8 mouse cellular contexts compared by ENCODE assay signal in the genomic region with DNA sequence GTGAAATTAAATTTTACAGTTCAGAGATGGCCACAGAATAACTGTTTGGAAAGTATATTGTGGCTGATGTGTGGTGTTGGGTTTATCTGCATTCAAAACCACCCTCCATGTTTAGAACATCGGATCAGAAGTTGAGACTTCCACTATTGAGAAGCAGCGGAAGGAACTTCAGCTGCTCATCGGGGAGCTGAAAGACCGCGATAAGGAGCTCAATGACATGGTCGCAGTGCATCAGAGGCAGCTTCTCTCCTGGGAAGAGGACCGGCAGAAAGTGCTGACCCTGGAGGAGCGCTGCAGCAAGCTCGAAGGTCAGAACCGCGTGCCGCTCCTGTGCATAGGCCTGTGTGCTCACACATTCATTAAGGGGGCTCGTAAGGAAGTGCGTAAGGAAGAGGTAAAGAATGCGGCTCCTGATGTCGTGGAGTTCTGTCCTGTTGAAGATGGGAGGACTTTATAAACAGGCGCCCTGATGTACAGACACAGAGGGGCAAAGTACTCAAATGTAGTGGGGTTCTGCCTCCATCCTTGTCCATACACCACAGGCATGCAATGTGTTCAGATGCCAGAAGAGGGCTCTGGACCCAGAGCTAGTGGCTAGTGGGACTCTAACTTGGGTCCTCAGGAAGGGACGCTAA. TPM values are rescaled to one million over a fixed set of nuclear protein-coding genes. Genes with fewer than 3 reads are reported as not detected.
A peak's percentile ranks its signal among the peaks of the same experiment; 100 is the strongest.
DNase-seq lines count a peak whose midpoint lies in the region; ATAC-seq and TF ChIP-seq lines count a peak whose summit lies in the region.

No protein-coding gene starts in this region.

- WGBS in intestine, postnatal 0 days: 35% methylated on average over 18 of the region's 18 CpGs
- 33% methylated on average over 18 of the region's 18 CpGs for WGBS in intestine, embryonic 15.5 days
- 43% methylated on average over 18 of the region's 18 CpGs for WGBS in limb, embryonic 10.5 days

- no peak overlapping the region for H3K4me2 ChIP-seq in intestine, postnatal 0 days (replicated peaks; ENCODE audit: low read depth)
- no peak overlapping the region for H3K4me2 ChIP-seq in intestine, embryonic 15.5 days (replicated peaks)

- DNase-seq in ES-CJ7 (ENCODE audit: low read depth, low spot score): peak; percentile 83
- peak; percentile 52 for DNase-seq in c-Kit-positive CD71-positive TER-119-negative erythroid progenitor cells, embryonic 14.5 days (ENCODE audit: low read depth)
- DNase-seq in limb, embryonic 10.5 days (ENCODE audit: low spot score): peak; percentile 46
- no peak for DNase-seq in frontal cortex, postnatal 25 days (ENCODE audit: low spot score in 2 of 2)
- DNase-seq in layer of hippocampus, postnatal 25 days (ENCODE audit: extremely low spot score in 1 of 2, low spot score in 1 of 2): no peak
- no peak for DNase-seq in layer of hippocampus, adult 8-10 months (ENCODE audit: low spot score in 2 of 2)

- peaks cover 3% of the 10 kb centered on the region; the same call in 1 of the 2 replicates for H3K4me1 ChIP-seq in intestine, postnatal 0 days (replicated peaks; ENCODE audit: control insufficient read depth, insufficient read depth, low read length)
- H3K4me1 ChIP-seq in intestine, embryonic 15.5 days (replicated peaks): peaks cover 2% of the 10 kb centered on the region; the same call in 1 of the 2 replicates
- peaks cover 7% of the 10 kb centered on the region; the same call in 1 of the 2 replicates for H3K4me1 ChIP-seq in limb, embryonic 10.5 days

- no peaks in the 10 kb centered on the region for H3K27me3 ChIP-seq in intestine, postnatal 0 days (replicated peaks; ENCODE audit: control insufficient read depth, insufficient read depth, low read length)
- no peaks in the 10 kb centered on the region for H3K27me3 ChIP-seq in intestine, embryonic 15.5 days (replicated peaks)
- no peaks in the 10 kb centered on the region for H3K27me3 ChIP-seq in limb, embryonic 10.5 days (ENCODE audit: low read depth, poor library complexity, severe bottlenecking)

- no peaks in the 10 kb centered on the region for H3K9me3 ChIP-seq in intestine, postnatal 0 days (ENCODE audit: control insufficient read depth)
- no peaks in the 10 kb centered on the region for H3K9me3 ChIP-seq in intestine, embryonic 15.5 days
- no peaks in the 10 kb centered on the region for H3K9me3 ChIP-seq in limb, embryonic 10.5 days (replicated peaks)

- no peak for ATAC-seq in intestine, postnatal 0 days
- no peak for ATAC-seq in intestine, embryonic 15.5 days

- H3K4me3 ChIP-seq in intestine, postnatal 0 days (ENCODE audit: low read depth, low read length): no peak overlapping the region
- H3K4me3 ChIP-seq in intestine, embryonic 15.5 days (replicated peaks): no peak overlapping the region
- no peak overlapping the region for H3K4me3 ChIP-seq in limb, embryonic 10.5 days

- no peak overlapping the region for H3K27ac ChIP-seq in intestine, postnatal 0 days (ENCODE audit: low read depth, low read length)
- H3K27ac ChIP-seq in intestine, embryonic 15.5 days: no peak overlapping the region
- H3K27ac ChIP-seq in limb, embryonic 10.5 days: peak overlapping the region; percentile 34; the same call in 1 of the 2 replicates

- no peaks in the 10 kb centered on the region; the same call in 1 of the 2 replicates for H3K36me3 ChIP-seq in intestine, postnatal 0 days (ENCODE audit: control insufficient read depth, insufficient read depth)
- H3K36me3 ChIP-seq in intestine, embryonic 15.5 days: no peaks in the 10 kb centered on the region
- peaks cover 9% of the 10 kb centered on the region for H3K36me3 ChIP-seq in limb, embryonic 10.5 days

- no peak overlapping the region for H3K9ac ChIP-seq in intestine, postnatal 0 days (ENCODE audit: low read depth, low read length)
- no peak overlapping the region for H3K9ac ChIP-seq in intestine, embryonic 15.5 days

- peak; percentile 67 for TF ChIP-seq CTCF in intestine, postnatal 0 days (IDR thresholded peaks at IDR 0.05; ENCODE audit: low read depth)

RNA-seq across cellular contexts. Expression of a gene that starts 3.6 kb away (rescaled TPM):
- polyA plus RNA-seq in intestine, postnatal 0 days (2015; fragmentation: Nextera tagmentation; extraction: Ambion mirVana): 3.8 and 4.0 TPM in 2 replicates
- 4.7 and 5.1 TPM in 2 replicates for polyA plus RNA-seq in intestine, embryonic 15.5 days (2015; fragmentation: Nextera tagmentation; extraction: Ambion mirVana)
- 4.0 and 6.2 TPM in 2 replicates for polyA plus RNA-seq in limb, embryonic 10.5 days (2016; fragmentation: Nextera tagmentation; extraction: Ambion mirVana)
- 1 to 10 TPM; 3.5 to 4.3 TPM for total RNA-seq in layer of hippocampus, postnatal 25 days (2021)
- total RNA-seq in layer of hippocampus, adult 8-10 months (2022): 1 to 10 TPM; 2.1 to 7.2 (median 5.2) TPM

RNA-seq across cellular contexts. Expression of a gene that starts 6.9 kb away (rescaled TPM):
- polyA plus RNA-seq in intestine, postnatal 0 days (2015; fragmentation: Nextera tagmentation; extraction: Ambion mirVana): 0.35 and 0.41 TPM in 2 replicates
- 1.5 and 2.2 TPM in 2 replicates for polyA plus RNA-seq in intestine, embryonic 15.5 days (2015; fragmentation: Nextera tagmentation; extraction: Ambion mirVana)
- 1.3 and 3.2 TPM in 2 replicates for polyA plus RNA-seq in limb, embryonic 10.5 days (2016; fragmentation: Nextera tagmentation; extraction: Ambion mirVana)
- total RNA-seq in layer of hippocampus, postnatal 25 days (2021): 1 to 10 TPM in 1 of 2 experiments, under 1 TPM in 1; 0.54 to 1.4 TPM
- 1 to 10 TPM in 3 of 4 experiments, under 1 TPM in 1; 0.87 to 2.4 (median 1.9) TPM for total RNA-seq in layer of hippocampus, adult 8-10 months (2022)

RNA-seq across cellular contexts. Expression of a gene that starts 27.1 kb away (rescaled TPM):
- polyA plus RNA-seq in intestine, postnatal 0 days (2015; fragmentation: Nextera tagmentation; extraction: Ambion mirVana): 82.7 and 89.1 TPM in 2 replicates
- polyA plus RNA-seq in intestine, embryonic 15.5 days (2015; fragmentation: Nextera tagmentation; extraction: Ambion mirVana): 117 and 146 TPM in 2 replicates
- 179 and 186 TPM in 2 replicates for polyA plus RNA-seq in limb, embryonic 10.5 days (2016; fragmentation: Nextera tagmentation; extraction: Ambion mirVana)
- 10 to 100 TPM; 60.5 to 62.0 TPM for total RNA-seq in layer of hippocampus, postnatal 25 days (2021)
- 10 to 100 TPM; 59.4 to 66.0 (median 60.5) TPM for total RNA-seq in layer of hippocampus, adult 8-10 months (2022)

RNA-seq across cellular contexts. Expression of a gene that starts 39.4 kb away (rescaled TPM):
- 18.3 and 22.6 TPM in 2 replicates for polyA plus RNA-seq in intestine, postnatal 0 days (2015; fragmentation: Nextera tagmentation; extraction: Ambion mirVana)
- 26.0 and 29.3 TPM in 2 replicates for polyA plus RNA-seq in intestine, embryonic 15.5 days (2015; fragmentation: Nextera tagmentation; extraction: Ambion mirVana)
- polyA plus RNA-seq in limb, embryonic 10.5 days (2016; fragmentation: Nextera tagmentation; extraction: Ambion mirVana): 7.1 and 8.3 TPM in 2 replicates
- total RNA-seq in layer of hippocampus, postnatal 25 days (2021): 10 to 100 TPM; 48.8 to 51.3 TPM
- 10 to 100 TPM; 33.5 to 47.0 (median 44.6) TPM for total RNA-seq in layer of hippocampus, adult 8-10 months (2022)

RNA-seq across cellular contexts. Expression of a gene that starts 54.3 kb away (rescaled TPM):
- 1.4 TPM in 2 replicates for polyA plus RNA-seq in intestine, postnatal 0 days (2015; fragmentation: Nextera tagmentation; extraction: Ambion mirVana)
- polyA plus RNA-seq in intestine, embryonic 15.5 days (2015; fragmentation: Nextera tagmentation; extraction: Ambion mirVana): 2.3 and 2.8 TPM in 2 replicates
- polyA plus RNA-seq in limb, embryonic 10.5 days (2016; fragmentation: Nextera tagmentation; extraction: Ambion mirVana): not detected in 2 replicates
- under 1 TPM; 0.61 to 0.74 TPM for total RNA-seq in layer of hippocampus, postnatal 25 days (2021)
- 1 to 10 TPM; 1.0 to 1.6 (median 1.2) TPM for total RNA-seq in layer of hippocampus, adult 8-10 months (2022)

Comparison
In these comparisons a context has a peak if more than half of its experiments do, and no peak if none do; other contexts are left out.
1. DNase-seq: peak in ES-CJ7 (single experiment), c-Kit-positive CD71-positive TER-119-negative erythroid progenitor cells, embryonic 14.5 days (single experiment) and limb, embryonic 10.5 days (single experiment); none in frontal cortex, postnatal 25 days (0 of 2), layer of hippocampus, postnatal 25 days (0 of 2) and layer of hippocampus, adult 8-10 months (0 of 2).